Mouse (Mus musculus) CH12.LX (cell line): ENCODE data around the gene Kcnj6. TPM values are rescaled to one million over a fixed set of nuclear protein-coding genes. Genes with fewer than 3 reads are reported as not detected.

Experiments used
- DNase-seq: peaks from one replicate; pipeline ENCODE4 v3.0.0-alpha.2; 2013; ENCODE audit errors: extremely low read depth
- H3K27ac ChIP-seq: 2 replicates; pipeline ENCODE4 v1.5.1; 2012; ENCODE audit warnings: low read depth, mild to moderate bottlenecking, control low read depth, moderate library complexity; ENCODE audit not compliant: insufficient read depth
- H3K27me3 ChIP-seq: replicated peaks from 2 replicates; pipeline ENCODE3; 2012; ENCODE audit warnings: inconsistent platforms
- H3K36me3 ChIP-seq, 2 experiments: replicated peaks in 1 of 2; 2 replicates each; pipeline versions ENCODE3 to v1.6.1; 2012; ENCODE audit warnings: inconsistent platforms in 1 of 2, low read length in 1 of 2, mild to moderate bottlenecking in 1 of 2, mixed read lengths in 1 of 2, moderate library complexity in 1 of 2; ENCODE audit not compliant: control insufficient read depth in 1 of 2, insufficient read depth in 1 of 2
- H3K4me1 ChIP-seq, 2 experiments: 2 replicates each; pipeline ENCODE4 v1.6.1; 2012; ENCODE audit warnings: inconsistent platforms in 1 of 2, moderate library complexity in 1 of 2; ENCODE audit not compliant: insufficient read depth in 2 of 2, control insufficient read depth in 1 of 2
- H3K4me2 ChIP-seq: 2 replicates; pipeline ENCODE4 v1.6.1; 2012; ENCODE audit warnings: low read depth, mild to moderate bottlenecking, control low read depth; ENCODE audit not compliant: poor library complexity, insufficient read depth, severe bottlenecking
- H3K4me3 ChIP-seq, 3 experiments: fragments of 150-350 bp in 1 of 3; sonication (generic) in 1 of 3; replicated peaks in 1 of 3; 2 replicates each; pipeline versions ENCODE3 to v1.5.1; 2011 to 2012; ENCODE audit warnings: low read depth in 2 of 3, low read length in 2 of 3, mild to moderate bottlenecking in 2 of 3, moderate library complexity in 2 of 3, control low read depth in 1 of 3, improper control_type of control experiment in 1 of 3, inconsistent platforms in 1 of 3, mixed read lengths in 1 of 3; ENCODE audit not compliant: poor library complexity in 1 of 3
- H3K79me2 ChIP-seq: replicated peaks from 2 replicates; pipeline ENCODE4 v1.6.1; 2012; ENCODE audit warnings: mild to moderate bottlenecking, moderate library complexity; ENCODE audit not compliant: control insufficient read depth, poor library complexity, insufficient read depth, severe bottlenecking; ENCODE audit errors: extremely low read depth
- H3K9ac ChIP-seq: 2 replicates; pipeline ENCODE4 v1.6.1; 2012; ENCODE audit warnings: low read depth, mild to moderate bottlenecking, control low read depth, moderate library complexity; ENCODE audit not compliant: insufficient read depth
- H3K9me3 ChIP-seq: replicated peaks from 2 replicates; pipeline ENCODE3; 2012; ENCODE audit warnings: low read length, inconsistent platforms, mixed read lengths
- BHLHE40 ChIP-seq: IDR thresholded peaks from 2 replicates; pipeline ENCODE4 v1.6.1; 2011; ENCODE audit warnings: mild to moderate bottlenecking, low read depth, low read length, improper control_type of control experiment
- CTCF ChIP-seq, 2 experiments: IDR thresholded peaks in 1 of 2; conservative IDR thresholded peaks in 1 of 2; 2 replicates each; pipeline ENCODE4 v1.5.1; 2011 to 2012; ENCODE audit warnings: low read depth in 2 of 2, low read length in 2 of 2, improper control_type of control experiment in 1 of 2, inconsistent platforms in 1 of 2, mild to moderate bottlenecking in 1 of 2, moderate library complexity in 1 of 2
- ELF1 ChIP-seq: IDR thresholded peaks from 2 replicates; pipeline ENCODE4 v1.6.1; 2014; ENCODE audit warnings: low read depth, mild to moderate bottlenecking, inconsistent platforms, low read length, improper control_type of control experiment
- HCFC1 ChIP-seq: IDR thresholded peaks from 2 replicates; pipeline ENCODE4 v1.6.1; 2012; ENCODE audit warnings: low read depth, mild to moderate bottlenecking, inconsistent platforms, low read length, improper control_type of control experiment
- KAT2A ChIP-seq: IDR thresholded peaks from 2 replicates; pipeline ENCODE4 v1.6.1; 2012; ENCODE audit warnings: low read length, improper control_type of control experiment, inconsistent platforms; ENCODE audit not compliant: insufficient replicate concordance
- NELFE ChIP-seq: IDR thresholded peaks from 2 replicates; pipeline ENCODE4 v1.6.1; 2011; ENCODE audit warnings: low read depth, low read length, improper control_type of control experiment
- PAX5 ChIP-seq: IDR thresholded peaks from 2 replicates; pipeline ENCODE4 v1.6.1; 2012; ENCODE audit warnings: low read length, inconsistent platforms, mixed read lengths
- RAD21 ChIP-seq: IDR thresholded peaks from 2 replicates; pipeline ENCODE4 v1.6.1; 2011; ENCODE audit warnings: low read depth, mild to moderate bottlenecking, low read length, improper control_type of control experiment, moderate library complexity
- SMC3 ChIP-seq: IDR thresholded peaks from 2 replicates; pipeline ENCODE4 v1.6.1; 2011; ENCODE audit warnings: low read depth, low read length, improper control_type of control experiment
- TCF12 ChIP-seq: IDR thresholded peaks from 2 replicates; pipeline ENCODE4 v1.6.1; 2014; ENCODE audit warnings: low read depth, mild to moderate bottlenecking, inconsistent platforms, low read length, improper control_type of control experiment
- USF1 ChIP-seq: IDR thresholded peaks from 2 replicates; pipeline ENCODE4 v1.6.1; 2014; ENCODE audit warnings: low read depth, mild to moderate bottlenecking, inconsistent platforms, low read length, improper control_type of control experiment
- ZC3H11A ChIP-seq: IDR thresholded peaks from 2 replicates; pipeline ENCODE4 v1.6.1; 2012; ENCODE audit warnings: low read depth, mild to moderate bottlenecking, inconsistent platforms, low read length, improper control_type of control experiment
- ZKSCAN1 ChIP-seq: IDR thresholded peaks from 2 replicates; pipeline ENCODE4 v1.6.1; 2012; ENCODE audit warnings: low read depth, inconsistent platforms, low read length, improper control_type of control experiment, borderline replicate concordance
- dilution Hi-C: fragments of 300-500 bp; cut with MboI; formaldehyde crosslinking; loops from 2 replicates; pipeline ENCODE4 v1.14.3; 2020; ENCODE audit warnings: low sequenced_read_pairs; ENCODE audit not compliant: extremely low pct_unique_long_range_greater_than_20kb, extremely low pct_ligation_motif_present
- in situ Hi-C: fragments of 300-500 bp; cut with MboI; formaldehyde crosslinking; loops from 3 replicates; pipeline ENCODE4 v1.14.3; 2019; ENCODE audit warnings: low sequenced_read_pairs, low pct_ligation_motif_present, low pct_unique_long_range_greater_than_20kb, mixed read lengths
- polyA plus RNA-seq: library from polyadenylated mRNA; unstranded; fragments of >175 nt; gene quantifications from 2 replicates; pipeline ENCODE4 v1.2.1, GENCODE M21; 2012; ENCODE audit warnings: low read depth; ENCODE audit not compliant: insufficient read length
- total RNA-seq, 2 experiments: library from RNA; depleted of rRNA; stranded (reverse); fragments of 300-350 nt in 1 of 2; fragments of >200 nt in 1 of 2; gene quantifications; 2 replicates each; pipeline ENCODE4 v1.2.3; 2012 to 2014

The Kcnj6 gene
- total and polyA plus RNA-seq, 3 experiments: not detected

- no peak overlapping the region for H3K4me2 ChIP-seq
- no peak overlapping the region for H3K27ac ChIP-seq
- H3K4me3 ChIP-seq: no peak overlapping the region
- dilution Hi-C loops: no loop called here
- TF ChIP-seq PAX5 (no peak), BHLHE40 (no peak), ELF1 (no peak), RAD21 (no peak), TCF12 (no peak)
- no peak overlapping the region for H3K9ac ChIP-seq
- H3K27me3 ChIP-seq: peaks cover 16% of the 10 kb centered on the region
- H3K36me3 ChIP-seq: no peaks in the 10 kb centered on the region
- peaks cover 0 to 8% of the 10 kb centered on the region in 2 experiments; a peak in 2 of 4 replicates for H3K4me1 ChIP-seq
- no peak for DNase-seq
- in situ Hi-C loops: loop anchor here (10.0 kb wide), 1 partner anchor 160 kb away; the partner anchor contains the start of gene Kcnj6
- peaks cover 3% of the 10 kb centered on the region for H3K9me3 ChIP-seq
- no peaks in the 10 kb centered on the region for H3K79me2 ChIP-seq
Measured at GRCm38 (mm10) chr16:94834502-94834901, 163.0 kb downstream of the Kcnj6 start.

GRCm38 (mm10) chr16:94828166-94828565 is 169.3 kb downstream of the Kcnj6 start:
- H3K79me2 ChIP-seq: no peaks in the 10 kb centered on the region
- dilution Hi-C loops: no loop called here

GRCm38 (mm10) chr16:94827092-94827585 is 170.4 kb downstream of the Kcnj6 start:
- in situ Hi-C loops: no loop called here
- Histone ChIP-seq H3K27ac (no peak overlapping the region), H3K4me1 (no peaks in the 10 kb centered on the region), H3K4me3 (no peak overlapping the region), H3K4me2 (no peak overlapping the region), H3K9me3 (peaks cover 3% of the 10 kb centered on the region), H3K79me2 (no peaks in the 10 kb centered on the region), H3K36me3 (no peaks in the 10 kb centered on the region), H3K27me3 (peaks cover 50% of the 10 kb centered on the region), H3K9ac (no peak overlapping the region)
- no peak for DNase-seq
- dilution Hi-C loops: no loop called here
- TF ChIP-seq SMC3: no peak
- no peak for TF ChIP-seq ZC3H11A
- TF ChIP-seq TCF12: no peak
- TF ChIP-seq KAT2A: no peak
- TF ChIP-seq ELF1: no peak
- TF ChIP-seq USF1: no peak

More at GRCm38 (mm10) chr16:94828166-94828565, 169.3 kb downstream of the Kcnj6 start:
- H3K27me3 ChIP-seq: peaks cover 40% of the 10 kb centered on the region
- in situ Hi-C loops: no loop called here
- H3K4me1 ChIP-seq: no peaks in the 10 kb centered on the region
- H3K27ac ChIP-seq: no peak overlapping the region
- no peak for DNase-seq
- no peaks in the 10 kb centered on the region for H3K36me3 ChIP-seq
- H3K4me3 ChIP-seq: no peak overlapping the region
- H3K9ac ChIP-seq: no peak overlapping the region
- TF ChIP-seq BHLHE40: no peak
- TF ChIP-seq ZKSCAN1: no peak
- TF ChIP-seq CTCF (conservative IDR thresholded peaks at IDR 0.05 in 1 of 2, IDR thresholded peaks at IDR 0.05 in 1 of 2; ENCODE audit: low read depth in 2 of 2, low read length in 2 of 2): no peak
- no peak for TF ChIP-seq NELFE
- TF ChIP-seq KAT2A: no peak
- TF ChIP-seq HCFC1: no peak
- no peak overlapping the region for H3K4me2 ChIP-seq
- H3K9me3 ChIP-seq: peaks cover 3% of the 10 kb centered on the region
